Mouse (Mus musculus): Measurements from ENCODE around the gene Rpl37.

The Rpl37 gene

DNA sequence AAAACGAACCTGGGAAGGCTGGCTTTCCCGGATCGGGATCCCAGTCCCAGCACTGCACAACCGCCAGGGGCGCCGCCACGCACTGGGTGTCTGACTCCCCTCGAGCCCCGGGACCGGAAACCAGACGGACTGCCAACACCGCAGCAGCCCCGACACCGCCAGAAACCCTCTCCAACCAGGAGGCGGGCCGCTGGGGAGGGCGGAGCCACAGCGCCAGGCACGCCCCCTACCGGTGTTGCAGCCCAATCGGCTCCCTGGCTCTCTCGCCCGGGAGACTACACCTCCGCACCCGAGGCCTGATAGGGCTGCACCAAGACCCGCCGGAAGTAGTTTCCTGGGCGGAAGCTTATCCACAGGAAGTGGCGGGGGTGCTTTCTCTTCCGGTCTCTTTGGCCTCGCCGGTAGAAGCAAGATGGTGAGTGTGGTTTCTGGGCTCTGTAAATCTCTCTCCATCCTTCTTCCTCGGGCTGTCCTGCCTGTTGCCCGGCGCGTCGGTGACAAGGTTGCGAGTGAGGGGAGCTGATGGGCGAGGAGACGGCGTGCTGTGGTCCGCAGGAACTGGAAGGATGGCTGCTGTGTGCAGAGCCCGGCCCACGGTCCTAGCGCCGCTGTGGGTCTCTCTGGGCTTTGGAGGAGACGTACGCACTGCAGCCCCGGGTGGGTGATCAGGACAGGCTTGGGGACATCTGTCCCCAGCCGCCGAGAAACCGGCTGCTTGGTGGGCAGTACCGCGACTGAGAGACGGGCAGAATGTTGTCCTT is at the start of gene Rpl37:
TSS of gene Rpl37 (plus strand) at position 376 of the 761 bp plus-strand sequence.
- peak; percentile 99 for DNase-seq

DNA sequence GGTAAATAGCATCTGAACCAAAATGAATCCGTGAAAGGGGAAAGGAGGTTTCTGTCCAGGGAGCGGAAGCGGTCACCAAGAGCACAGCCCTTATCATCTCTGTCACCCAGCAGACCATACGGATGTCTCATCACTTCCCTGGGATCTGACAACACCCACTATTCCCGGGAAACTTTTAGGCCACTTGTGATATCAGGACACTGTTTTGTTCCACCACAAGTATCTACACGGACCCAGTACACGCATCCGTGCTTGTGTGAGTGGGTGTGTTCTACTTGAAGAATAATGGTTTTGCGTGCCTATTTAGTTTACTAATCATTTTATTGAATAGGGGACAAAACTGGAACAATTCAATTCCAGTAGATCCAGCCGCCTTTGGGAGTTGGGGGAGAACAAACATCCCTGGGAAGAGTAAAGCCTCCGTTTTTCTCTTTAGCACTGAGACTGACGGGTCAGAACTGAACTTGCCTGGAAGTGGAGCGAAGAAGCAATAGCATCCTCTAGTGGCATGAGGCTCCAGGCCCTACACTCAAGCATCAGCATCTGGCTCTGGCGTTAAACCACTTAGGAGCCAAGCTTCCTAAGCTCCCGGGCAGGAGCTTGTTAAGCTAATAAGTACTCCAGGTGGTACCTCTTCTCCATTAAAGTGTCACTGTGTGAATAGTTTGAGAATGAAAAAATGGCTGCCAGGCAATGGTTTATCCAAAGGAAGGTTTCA is 47.5 kb upstream of the Rpl37 start:
- peak; percentile 30 for DNase-seq

DNA sequence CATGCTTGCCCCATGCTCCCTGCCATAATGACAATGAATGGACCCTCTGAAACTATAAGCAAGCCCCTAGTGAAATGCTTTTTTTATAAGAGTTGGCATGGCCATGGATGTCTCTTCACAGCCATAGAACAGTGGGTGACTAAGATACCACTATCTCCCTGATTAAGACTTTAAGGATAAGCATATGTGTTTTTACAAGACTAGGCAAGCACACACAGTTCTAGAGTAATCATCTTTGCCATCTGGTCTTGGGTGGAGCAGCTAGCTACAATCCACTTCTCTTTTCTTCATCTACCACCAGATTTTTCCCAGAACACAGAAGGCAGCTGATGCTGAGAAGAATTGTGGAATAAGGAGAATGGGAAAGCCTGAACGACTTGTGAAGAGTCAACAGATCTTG is 35.2 kb upstream of the Rpl37 start:
- DNase-seq: no peak

DNA sequence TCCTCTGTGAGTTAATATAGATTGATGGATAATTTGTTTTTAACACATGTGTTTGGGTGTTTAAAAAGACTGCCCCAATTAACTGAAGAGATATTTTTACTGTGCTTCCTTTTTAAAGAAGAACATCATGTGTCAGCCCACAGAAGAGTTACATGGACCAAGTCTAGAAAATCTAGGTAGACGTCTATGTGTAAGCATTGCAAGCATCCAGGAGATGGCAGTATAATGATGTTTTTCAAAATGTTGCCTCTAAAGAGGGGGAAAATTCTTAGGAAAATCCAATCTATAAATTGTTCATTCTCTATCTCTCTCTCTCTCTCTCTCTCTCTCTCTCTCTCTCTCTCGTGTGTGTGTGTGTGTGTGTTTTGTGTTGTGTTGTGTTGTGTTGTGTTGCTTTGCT is 30.3 kb upstream of the Rpl37 start:
- no peak for DNase-seq

DNA sequence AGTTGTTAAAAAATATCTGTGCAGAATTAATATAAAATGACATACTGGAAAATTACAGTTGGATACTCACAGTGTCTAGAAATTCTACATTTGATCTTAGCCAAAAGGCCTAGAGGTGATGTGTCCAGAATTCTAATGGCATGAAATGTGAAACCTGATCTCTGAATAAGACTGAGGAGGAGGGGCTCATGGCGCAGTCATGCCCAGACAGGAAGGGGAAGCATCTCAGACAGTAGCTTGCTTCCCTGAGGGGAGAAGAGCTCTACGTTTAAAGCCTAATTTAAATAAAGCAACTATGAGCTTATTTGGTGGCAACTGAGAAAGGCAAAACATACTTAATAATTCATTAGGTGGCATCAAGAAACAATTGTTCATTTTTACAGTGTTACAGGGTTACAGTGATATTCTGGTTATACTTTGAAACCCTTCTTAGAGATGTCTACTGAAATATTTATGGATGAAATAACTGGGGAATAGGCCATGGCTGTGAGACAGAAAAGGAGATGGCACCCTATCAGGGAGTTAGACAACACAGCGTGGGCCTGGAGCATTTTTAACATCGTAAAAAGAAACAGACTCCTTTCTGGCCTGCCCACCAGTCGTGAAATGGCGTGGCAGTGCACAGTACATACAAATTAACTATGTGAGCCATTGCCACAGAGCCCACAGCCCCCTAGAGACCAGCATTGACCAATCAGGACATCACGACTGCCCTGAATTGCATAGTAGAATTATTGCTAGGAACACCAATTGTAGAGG is 27.4 kb upstream of the Rpl37 start:
- DNase-seq: no peak

DNA sequence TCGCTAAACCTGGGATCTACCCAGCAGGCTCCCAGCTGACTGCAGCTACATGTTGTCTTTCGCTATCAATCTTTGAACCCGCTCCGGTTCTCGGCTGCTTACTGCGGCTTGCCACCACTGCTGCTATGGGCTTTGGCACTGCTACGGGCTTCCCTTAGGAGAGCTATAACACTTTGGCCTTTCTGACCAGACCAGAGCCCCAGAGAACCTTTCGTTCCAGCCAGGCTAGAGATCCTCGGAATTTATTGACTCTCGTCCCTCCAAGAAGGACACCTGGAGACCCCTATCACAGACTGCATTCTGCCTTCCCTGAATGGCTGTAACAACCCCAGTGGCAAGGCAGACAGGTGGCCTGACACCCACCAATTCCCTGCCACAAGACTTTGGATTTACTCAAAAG is 26.3 kb upstream of the Rpl37 start:
- DNase-seq: no peak

DNA sequence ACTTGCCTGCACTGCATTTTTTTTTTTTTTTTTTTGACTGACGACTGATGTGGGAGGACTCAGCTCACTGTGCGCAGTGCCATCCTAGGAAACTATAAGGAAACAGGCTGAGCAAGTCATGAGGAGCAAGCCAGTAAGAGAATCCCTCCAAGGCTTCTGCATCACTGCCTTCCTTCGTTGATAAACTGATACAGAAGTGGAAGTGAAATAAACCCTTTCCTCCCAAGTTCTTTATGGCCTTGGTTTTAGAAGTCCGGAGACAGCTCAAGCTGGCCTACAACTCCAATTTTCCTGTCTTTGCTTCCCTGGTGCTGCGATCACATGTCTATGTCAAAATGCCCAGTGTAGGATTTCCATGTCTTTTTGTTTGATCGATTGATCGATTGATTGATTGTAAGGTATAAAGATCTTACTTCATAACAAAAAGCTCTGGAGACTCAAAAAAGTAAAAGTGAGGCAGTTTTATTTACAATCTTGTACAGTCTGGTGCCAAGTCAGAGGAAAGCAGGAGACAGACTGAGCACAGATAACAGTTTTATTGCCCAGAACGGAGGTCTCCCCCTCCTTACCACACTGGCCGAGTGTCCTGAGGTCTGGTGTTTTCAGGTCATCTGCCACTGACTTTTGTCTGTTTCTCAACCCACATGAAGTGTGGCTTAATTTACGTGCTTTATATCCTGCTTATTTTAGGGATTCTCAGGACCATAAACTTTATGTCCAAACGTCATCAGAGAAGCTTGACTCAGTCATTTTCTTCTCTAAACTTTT is 20.7 kb upstream of the Rpl37 start:
- DNase-seq: no peak

DNA sequence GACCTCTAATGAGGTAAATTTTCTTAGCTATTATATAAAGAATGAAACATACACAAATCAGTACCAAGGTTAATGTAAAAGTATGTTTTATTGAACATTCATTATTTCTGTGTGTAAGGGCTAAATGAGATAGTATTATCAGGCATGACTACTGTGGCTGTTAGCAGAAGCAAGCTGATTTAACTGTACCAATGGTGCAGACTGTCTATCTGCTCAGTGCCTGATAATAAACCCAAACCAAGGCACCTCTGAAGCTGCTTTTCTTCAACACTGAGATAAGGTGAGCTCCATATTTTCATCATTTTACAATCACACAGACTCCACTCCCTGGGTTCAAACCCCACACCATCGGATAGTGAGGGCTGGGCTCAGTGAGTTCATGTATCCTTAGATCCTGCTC is 19.1 kb upstream of the Rpl37 start:
- DNase-seq: no peak

DNA sequence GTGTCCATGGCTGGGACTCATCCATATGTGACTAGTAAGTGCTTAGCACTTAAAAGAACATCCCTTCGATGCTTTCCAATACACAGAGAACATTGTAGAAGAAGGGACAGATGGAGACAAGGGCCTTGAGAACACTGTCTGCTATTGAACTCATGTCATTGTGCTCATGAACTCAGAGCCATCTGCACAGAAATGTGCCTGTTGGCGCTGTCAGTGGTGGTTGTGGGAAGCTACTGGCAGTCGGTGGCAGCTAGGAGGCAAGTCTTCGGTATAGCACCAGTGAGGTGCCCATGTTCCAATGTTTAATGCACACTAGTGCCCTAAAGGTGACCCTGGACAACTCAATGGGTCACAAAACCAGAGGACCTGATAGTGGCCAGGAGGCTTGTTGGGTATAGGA is 14.1 kb upstream of the Rpl37 start:
- DNase-seq: no peak

DNA sequence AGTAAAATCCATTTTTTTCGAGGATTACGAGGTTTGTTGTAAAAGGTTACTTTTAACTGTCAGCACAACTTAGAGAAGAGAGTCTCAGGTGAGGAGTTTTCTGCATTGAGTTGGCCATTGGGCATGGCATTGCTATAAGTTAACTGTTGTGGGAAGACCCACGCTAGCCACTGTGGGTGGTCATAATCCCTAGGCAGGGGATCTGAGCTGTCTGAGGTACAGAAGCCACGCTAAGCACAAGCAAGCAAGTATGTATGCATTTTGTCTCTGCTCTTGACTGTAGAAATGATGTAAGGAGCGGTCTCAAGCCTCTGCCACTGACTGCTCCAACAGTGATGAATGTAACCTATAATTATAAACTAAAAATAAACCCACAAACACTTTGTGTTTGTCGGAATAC is 10.6 kb upstream of the Rpl37 start:
- no peak for DNase-seq

DNA sequence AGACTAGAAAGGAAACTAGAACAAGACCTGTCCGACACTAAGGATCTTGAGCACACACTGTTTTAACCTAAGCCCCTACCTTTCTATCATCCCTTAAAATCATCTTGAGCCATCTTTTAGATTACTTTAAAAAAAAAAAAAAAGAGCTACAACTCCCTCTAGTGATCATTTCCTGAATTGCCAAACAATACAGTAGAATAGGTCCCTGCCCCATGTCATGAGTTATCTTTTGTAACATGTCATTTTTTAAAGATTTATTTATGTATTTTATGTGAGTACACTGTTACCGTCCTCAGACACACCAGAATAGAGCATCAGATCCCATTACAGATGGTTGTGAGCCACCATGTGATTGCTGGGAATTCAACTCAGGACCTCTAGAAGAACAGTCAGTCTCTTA is 10.2 kb upstream of the Rpl37 start:
- no peak for DNase-seq

DNA sequence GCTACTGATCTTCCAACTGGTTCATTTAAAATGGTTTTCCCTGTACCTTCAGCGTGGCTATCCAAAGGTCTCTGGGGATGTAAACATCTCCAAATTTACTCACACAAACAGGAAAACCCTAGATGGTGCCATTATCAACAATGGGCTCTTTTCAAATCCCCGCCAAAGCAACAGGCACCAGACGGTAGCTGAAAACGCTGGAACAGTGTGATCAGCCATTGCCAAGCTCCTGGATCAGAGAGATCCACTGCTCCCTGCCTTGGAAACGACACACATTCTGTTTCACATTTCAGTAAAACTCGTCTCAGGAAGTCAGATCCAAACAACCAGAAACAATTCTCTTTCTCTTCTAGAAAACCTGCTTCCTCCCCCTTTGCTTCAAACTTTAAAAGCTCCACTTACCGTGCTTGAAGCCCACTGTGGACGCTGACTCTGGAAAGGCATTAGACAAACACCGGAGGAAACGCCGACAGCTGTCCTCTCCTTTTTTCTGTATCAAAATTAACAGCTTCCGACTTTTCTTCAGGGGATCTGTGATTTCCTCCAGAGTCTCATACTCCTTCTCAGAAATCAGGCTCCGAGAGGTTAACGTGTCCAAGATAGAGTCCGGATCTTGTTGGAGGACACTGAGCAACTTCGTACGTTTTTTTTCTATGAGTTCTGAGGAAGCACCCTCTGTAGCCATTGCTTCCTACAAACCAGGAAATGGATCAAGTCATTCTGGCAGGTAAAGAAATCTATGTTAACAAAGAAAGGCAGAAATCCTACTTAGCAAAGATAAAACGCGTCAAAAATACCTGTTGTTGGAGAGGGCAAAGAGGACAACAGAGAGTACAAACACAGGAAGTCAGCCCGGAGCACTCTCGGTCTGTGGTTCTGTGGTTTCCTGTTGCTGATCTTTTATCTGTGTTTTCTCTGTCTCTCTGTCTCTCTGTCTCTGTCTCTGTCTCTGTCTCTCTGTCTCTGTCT is 8.5 kb upstream of the Rpl37 start, which contains the start of gene Card6:
TSS of gene Card6 (minus strand) at position 854 of the 969 bp plus-strand sequence.
- no peak for DNase-seq

DNA sequence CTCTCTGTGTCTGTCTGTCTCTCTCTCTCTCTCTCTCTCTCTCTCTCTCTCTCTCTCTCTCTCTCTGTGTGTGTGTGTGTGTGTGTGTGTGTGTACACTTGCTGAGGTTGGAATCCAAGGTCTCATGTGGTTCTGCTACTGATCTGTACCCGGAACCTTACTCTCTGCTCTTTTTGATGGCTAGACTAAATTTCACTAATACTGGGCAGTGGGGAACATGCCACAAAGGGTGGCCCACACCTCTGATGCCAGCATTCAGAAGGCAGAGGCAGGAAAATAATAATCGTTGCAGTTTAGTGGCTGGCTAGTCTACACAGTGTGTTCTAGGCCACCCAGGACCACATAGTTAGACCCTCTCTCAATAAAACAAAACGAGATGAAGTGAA is 7.8 kb upstream of the Rpl37 start:
- DNase-seq: no peak

DNA sequence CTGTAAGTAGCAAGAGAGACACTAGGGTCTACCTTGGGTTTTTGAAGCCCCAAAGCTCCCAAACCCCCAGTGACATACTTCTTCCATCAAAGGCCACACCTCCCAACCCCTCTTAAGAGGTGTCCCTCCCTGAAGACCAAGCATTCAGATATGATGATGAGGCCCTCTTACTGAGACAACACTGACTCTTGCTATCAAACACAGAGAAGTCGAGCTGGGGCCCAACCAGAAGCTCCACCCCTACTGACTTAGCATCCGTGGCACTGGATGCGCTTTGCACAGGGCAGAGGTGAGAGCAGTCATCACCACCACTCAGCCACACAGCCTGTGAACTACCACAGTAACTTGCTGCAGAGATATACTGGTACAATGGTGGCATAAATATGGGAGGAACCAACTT is 3.8 kb upstream of the Rpl37 start:
- no peak for DNase-seq

DNA sequence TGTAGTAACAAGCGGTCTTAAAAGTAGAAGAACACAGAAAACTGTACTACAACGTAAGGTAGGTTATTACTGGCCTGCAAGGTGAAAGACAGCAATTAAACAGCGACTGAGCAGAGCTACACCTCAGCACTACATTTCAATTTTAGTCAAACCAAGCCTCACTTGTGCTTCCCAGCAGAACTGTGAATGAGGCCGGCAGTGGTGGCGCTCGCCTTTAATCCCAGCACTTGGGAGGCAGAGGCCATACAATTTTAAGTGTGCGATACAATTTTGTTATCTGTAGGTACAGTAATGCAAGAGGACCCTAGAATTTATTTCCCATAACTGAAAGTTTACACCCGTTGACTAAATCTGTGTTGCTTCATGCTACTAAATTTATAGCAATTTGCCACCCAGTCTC is 1.3 kb upstream of the Rpl37 start:
- no peak for DNase-seq

DNA sequence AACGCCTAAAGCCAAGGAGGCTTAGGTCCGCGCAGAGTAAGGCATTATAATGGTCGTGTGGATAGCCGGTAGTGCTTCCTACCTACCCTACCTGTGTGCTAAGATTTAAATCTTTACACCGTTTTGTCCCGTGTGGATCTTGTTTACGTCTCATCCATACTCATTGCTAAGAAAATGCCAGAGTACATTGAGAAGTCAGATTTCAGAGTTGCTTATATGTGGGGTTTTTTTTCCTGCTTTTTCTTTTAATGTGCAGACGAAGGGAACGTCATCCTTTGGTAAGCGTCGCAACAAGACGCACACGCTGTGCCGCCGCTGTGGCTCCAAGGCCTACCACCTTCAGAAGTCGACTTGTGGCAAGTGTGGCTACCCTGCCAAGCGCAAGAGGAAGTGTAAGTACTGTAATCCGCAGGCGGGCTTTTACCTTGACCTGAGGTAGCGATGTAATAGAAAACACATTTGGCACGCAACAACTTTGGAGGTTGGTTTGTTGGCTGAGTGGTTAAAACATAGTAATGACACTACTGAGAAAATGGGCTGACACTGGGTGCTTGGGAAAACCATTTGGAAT is 671 bp downstream of the Rpl37 start:
- DNase-seq: peak; percentile 27

DNA sequence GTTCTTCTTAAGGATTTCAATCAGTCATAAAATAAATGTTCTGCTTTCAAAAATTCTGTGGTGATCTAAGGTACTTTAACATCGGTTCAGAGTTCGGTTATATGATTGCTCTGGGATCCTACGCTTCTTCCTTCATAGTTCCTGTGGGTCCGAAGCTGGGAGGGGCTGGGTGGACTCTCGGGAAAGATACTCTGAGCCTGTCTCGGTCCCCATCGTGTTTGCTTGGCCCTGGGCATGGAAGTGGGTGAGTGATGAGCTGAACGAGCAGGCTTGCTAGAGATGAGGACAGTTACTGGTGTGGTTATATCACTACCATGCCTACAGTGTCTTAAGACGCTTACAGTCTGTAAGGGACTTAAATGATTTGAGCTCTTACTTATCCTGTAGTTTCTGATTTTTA is 2.2 kb downstream of the Rpl37 start:
- no peak for DNase-seq

DNA sequence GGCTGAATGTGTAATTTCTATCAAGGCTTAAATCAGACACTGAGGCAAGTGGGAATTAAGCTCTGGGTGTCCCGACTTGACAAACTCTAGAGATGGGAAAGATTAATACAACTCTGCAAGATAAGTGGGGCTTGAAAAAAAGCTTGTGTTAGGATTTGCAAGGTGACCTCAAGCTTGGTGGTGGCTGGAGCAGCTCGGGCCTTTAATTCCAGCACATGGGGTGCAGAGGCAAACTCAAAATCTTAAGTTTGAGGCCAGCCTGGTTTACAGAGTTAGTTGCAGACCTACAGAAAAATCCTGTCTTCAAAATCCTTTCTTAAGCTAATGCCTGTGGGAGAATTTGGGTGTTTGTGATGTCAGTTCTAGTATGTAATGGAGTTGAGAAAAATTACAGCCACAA is 2.7 kb downstream of the Rpl37 start:
- DNase-seq: no peak

DNA sequence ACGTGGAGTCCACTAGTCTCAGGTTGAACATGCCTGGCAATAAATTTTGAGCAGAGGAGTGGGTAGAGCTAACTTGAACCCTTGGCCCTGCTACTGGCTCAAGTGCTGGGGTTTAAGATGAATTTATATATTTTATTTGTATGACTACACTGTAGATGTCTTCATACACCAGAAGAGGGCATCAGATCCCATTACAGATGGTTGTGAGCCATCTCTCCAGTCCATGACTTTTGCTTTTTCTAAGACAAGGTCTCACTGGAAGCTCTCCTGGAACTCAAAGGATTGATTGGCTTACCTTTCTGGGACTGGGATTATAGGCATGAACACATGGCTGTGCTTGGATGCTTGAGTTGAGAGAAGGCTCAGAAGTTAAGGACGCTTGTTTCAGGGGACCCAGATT is 3.3 kb downstream of the Rpl37 start:
- no peak for DNase-seq

DNA sequence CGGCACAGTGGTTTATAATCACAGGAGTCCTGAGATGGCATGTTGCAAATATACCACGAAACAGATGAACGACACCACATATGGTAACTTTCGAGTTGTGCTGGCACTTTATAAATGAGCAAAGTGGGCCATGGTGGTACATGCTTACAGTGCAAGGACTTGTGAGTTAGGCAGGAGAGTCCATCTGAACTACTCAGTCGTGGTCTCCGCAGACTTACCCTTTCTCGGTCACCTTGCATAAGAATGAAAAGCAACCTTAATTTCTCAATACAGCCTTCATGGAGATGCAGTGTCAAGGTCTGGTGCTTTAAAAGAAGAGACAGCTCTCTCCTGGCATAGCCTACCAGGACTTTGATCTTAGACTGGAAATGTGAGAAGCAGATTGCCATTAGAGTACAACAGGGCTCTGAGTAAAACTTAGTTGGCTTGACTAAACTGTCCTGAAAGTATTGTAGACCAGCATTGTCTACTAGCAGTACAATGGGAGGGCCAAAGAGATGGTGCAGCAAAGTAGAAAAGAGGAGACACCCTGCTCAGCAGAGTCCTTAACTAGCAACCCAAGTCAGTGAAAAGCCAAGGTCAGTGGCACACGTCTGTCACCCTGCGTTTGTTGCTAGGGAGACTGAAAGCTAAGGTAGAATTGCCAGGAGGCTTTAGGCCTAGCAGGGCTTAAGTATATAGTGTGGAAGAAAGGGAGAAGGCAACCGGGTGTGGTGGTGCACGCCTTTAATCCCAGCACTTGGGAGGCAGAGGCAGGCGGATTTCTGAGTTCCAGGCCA is 5.3 kb downstream of the Rpl37 start:
- DNase-seq: no peak

DNA sequence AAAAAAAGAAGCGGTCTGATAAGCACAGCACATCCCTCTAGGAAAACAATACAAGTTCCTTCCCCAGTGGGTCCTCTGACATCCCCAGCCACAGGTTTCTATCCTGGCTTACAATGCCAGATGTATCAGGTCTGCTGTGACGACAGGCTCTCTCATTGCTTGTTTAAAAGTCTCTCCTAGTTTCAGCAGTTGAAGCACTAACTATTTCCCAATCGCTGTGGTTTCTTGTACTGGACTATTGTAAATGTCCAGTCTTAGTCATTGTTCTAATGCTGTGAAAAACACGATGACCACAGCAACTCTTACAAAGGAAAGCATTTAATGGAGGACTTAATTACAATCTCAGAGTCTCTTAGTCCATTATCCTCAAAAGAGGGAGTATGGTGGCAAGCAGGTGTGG is 10.0 kb downstream of the Rpl37 start:
- DNase-seq: no peak

Data from kidney, adult 11 months (tissue).